Mouse (Mus musculus) Patski (cell line): Measurements from ENCODE around the gene Fam187b. TPM values are rescaled to one million over a fixed set of nuclear protein-coding genes. Genes with fewer than 3 reads are reported as not detected.
A peak's percentile ranks its signal among the peaks of the same experiment; 100 is the strongest.

Experiments used
- ATAC-seq: fragments of 100-300 bp; one replicate; pipeline ENCODE4 v1.8.0; 2021
- CTCF ChIA-PET: fragments of 350-600 bp; sonication (Branson Sonifier 250); formaldehyde crosslinking; loops from one replicate; lab custom pipeline; 2022; ENCODE audit warnings: inconsistent platforms; lab: Charles Lee
- POLR2A ChIA-PET: fragments of 350-600 bp; sonication (Branson Sonifier 250); formaldehyde crosslinking; loops from one replicate; lab custom pipeline; 2022; ENCODE audit warnings: antibody characterized with exemption, inconsistent platforms; lab: Charles Lee
- DNase-seq: peaks from one replicate; pipeline ENCODE4 v3.0.0-alpha.2; 2011; ENCODE audit warnings: low read depth, low spot score
- H3K27me3 ChIP-seq: fragments of 371-371 bp; one replicate; pipeline ENCODE4 v1.5.1; 2021
- CTCF ChIP-seq: fragments of 100-300 bp; IDR thresholded peaks from one replicate; pipeline ENCODE4 v1.5.1; 2021
- in situ Hi-C: fragments of 300-500 bp; cut with MboI; formaldehyde crosslinking; loops from 3 replicates; pipeline ENCODE4 v1.11.1; 2018; ENCODE audit warnings: low pct_unique_long_range_greater_than_20kb, mixed read lengths
- polyA plus RNA-seq: library from polyadenylated mRNA; unstranded; gene quantifications from one replicate; pipeline ENCODE4 v1.2.3, GENCODE M21; 2021

Fam187b gene
- polyA plus RNA-seq, 1 experiment from 2014 or later: 1.0 TPM

DNA sequence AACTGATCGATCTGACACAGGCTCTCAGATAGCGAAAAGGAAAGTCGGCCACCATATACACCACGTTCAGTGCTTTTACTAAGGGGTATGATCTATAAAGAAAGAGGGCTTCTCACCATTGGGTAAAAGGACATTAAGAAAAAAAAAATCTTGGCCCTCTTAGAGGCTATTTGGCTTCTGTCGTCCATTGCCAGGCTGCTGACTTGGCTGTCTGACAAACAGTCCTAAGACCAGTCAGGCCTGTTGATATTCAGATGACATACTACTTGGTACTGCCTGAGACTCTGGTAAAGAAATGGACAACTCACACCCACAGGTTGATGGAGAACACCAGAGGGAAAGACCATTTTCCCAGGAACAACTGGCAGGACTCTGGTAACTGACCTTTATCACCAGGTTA lies 39.4 kb downstream of the Fam187b start:
- ATAC-seq: no peak
- no peaks in the 10 kb centered on the region for H3K27me3 ChIP-seq
- ChIA-PET CTCF (no interaction called here), POLR2A (no interaction called here)
- no peak for TF ChIP-seq CTCF
- DNase-seq: no peak
- in situ Hi-C loops: no loop called here

GRCm38 (mm10) chr7:31017104-31017901 lies 43.7 kb downstream of the Fam187b start:
- TF ChIP-seq CTCF: no peak
- ChIA-PET POLR2A (no interaction called here), CTCF (no interaction called here)
- ATAC-seq (peak; percentile 82), DNase-seq (peak; percentile 89)
- in situ Hi-C loops: no loop called here
- no peaks in the 10 kb centered on the region for H3K27me3 ChIP-seq

DNA sequence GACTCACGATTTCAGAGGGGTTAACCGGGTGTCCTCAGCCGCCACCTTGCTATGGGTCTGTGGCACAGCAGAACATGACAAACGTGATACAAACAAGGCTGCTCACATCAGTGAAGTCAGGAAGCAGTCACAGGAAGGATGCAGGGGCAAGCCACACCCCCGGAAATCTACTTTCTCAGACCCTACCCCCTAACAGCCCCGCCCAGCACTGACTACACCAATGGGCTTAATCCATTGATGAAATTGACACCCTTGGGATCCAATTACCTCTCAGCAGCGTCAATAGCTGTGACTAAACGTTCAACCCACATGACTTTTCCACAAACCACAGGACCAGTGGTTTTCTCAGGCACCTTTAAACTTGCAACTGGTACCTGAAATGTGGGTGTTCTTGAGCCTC lies 55.0 kb downstream of the Fam187b start:
- DNase-seq (no peak), ATAC-seq (no peak)
- CTCF ChIA-PET: interaction anchor here (2.1 kb wide), 1 partner anchor 30 kb away, joined by 4 read pairs; the partner anchor contains the start of gene Lgi4
- POLR2A ChIA-PET: no interaction called here
- TF ChIP-seq CTCF: no peak
- no peaks in the 10 kb centered on the region for H3K27me3 ChIP-seq
- in situ Hi-C loops: no loop called here

DNA sequence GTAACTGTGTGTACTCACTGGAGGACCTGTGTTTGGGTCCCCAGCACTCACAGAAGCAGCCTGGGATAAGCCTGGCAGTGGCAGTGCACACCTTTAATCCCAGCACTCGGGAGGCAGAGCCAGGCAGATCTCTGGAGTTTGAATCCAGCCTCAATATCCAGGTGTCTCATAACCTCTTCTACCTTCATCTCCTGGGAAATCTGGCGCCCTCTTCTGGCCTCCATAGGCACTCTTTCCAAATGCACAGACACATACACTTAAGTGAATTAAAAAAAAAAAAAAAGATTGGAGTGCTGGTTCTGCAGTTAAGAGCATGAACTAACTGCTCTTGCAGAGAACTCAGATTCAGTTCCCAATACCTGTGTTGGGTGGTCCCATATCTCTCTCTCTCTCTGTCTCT lies 57.1 kb downstream of the Fam187b start:
- no peak for DNase-seq
- TF ChIP-seq CTCF: no peak

GRCm38 (mm10) chr7:31031731-31032130 lies 58.1 kb downstream of the Fam187b start:
- in situ Hi-C loops: no loop called here
- no peaks in the 10 kb centered on the region for H3K27me3 ChIP-seq
- no peak for TF ChIP-seq CTCF
- CTCF ChIA-PET: no interaction called here
- DNase-seq (no peak), ATAC-seq (no peak)
- POLR2A ChIA-PET: no interaction called here

More for the DNA sequence above, 57.1 kb downstream of the Fam187b start:
- CTCF ChIA-PET: no interaction called here
- POLR2A ChIA-PET: no interaction called here
- in situ Hi-C loops: no loop called here
- H3K27me3 ChIP-seq: no peaks in the 10 kb centered on the region
- ATAC-seq: no peak

DNA sequence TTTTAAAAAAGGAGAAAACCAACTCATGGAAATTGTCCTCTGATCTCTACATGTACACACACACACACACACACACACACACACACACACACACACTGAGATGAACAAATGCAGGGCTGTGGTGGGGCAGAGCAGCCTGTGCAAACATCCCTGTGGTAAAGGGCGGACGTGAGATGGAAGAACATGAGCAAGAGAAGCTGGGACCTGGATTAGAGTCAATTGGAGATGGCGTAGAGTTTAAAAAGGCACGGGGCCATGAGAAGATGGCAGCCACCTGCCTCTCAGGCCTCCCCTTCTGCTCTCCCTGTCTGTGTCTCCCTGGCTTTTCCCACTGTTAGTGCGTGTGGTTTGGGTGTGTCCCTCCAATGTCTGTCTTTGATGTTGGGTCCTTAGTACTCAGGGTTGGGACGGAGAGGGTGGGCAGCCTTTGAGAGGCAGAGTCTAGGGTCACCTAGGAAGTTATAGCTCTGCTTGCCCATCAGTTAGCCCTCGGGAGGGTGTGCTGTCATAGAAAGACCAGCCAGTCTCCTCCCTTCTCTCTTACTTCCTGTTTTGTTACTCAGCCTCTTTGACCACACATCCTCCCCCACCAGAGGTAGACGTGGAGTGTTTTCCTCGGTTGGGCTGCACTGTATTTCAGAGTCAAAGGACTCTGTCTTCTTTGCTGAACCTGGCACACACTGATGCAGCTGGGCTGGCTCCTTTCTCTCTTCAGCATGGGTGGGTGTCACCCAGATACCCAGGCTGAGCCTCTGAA lies 60.0 kb downstream of the Fam187b start:
- no peaks in the 10 kb centered on the region for H3K27me3 ChIP-seq
- DNase-seq (no peak), ATAC-seq (no peak)
- TF ChIP-seq CTCF: no peak
- ChIA-PET CTCF (no interaction called here), POLR2A (no interaction called here)
- in situ Hi-C loops: no loop called here

- H3K27me3 ChIP-seq: no peaks in the 10 kb centered on the region
- DNase-seq: no peak
- CTCF ChIA-PET: no interaction called here
Measured at GRCm38 (mm10) chr7:31034789-31035188, 61.2 kb downstream of the Fam187b start.

DNA sequence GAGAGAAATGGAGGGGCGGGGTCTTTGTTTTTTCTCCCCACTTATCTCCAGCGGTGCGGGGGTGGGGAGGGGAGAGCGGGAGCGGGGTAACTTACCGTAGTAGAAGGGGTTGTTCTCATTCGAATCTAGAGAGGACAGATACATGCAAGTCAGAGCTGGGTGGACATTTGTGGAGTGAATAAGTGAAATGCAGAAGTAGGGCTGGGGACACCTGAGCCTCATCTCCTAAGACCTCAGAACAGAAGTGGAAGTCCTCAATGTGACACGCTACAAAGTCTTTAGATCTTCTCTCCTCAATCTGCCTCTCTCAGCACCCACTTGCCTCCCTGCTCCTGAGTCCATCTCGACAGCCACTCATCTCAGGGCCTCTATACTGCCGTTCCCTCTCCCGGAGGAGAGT lies 61.7 kb downstream of the Fam187b start:
- ATAC-seq (no peak), DNase-seq (no peak)
- H3K27me3 ChIP-seq: no peaks in the 10 kb centered on the region
- POLR2A ChIA-PET: no interaction called here
- in situ Hi-C loops: no loop called here
- no peak for TF ChIP-seq CTCF
- CTCF ChIA-PET: no interaction called here

More at GRCm38 (mm10) chr7:31034789-31035188, 61.2 kb downstream of the Fam187b start:
- in situ Hi-C loops: no loop called here
- ATAC-seq: no peak
- POLR2A ChIA-PET: no interaction called here
- TF ChIP-seq CTCF: no peak

GRCm38 (mm10) chr7:31036917-31037316 lies 63.3 kb downstream of the Fam187b start:
- ATAC-seq: no peak
- in situ Hi-C loops: no loop called here

GRCm38 (mm10) chr7:31037675-31038074 lies 64.1 kb downstream of the Fam187b start:
- ATAC-seq: no peak
- ChIA-PET POLR2A (no interaction called here), CTCF (no interaction called here)
- no peak for DNase-seq
- no peak for TF ChIP-seq CTCF
- in situ Hi-C loops: no loop called here
- no peaks in the 10 kb centered on the region for H3K27me3 ChIP-seq

More at GRCm38 (mm10) chr7:31036917-31037316, 63.3 kb downstream of the Fam187b start:
- H3K27me3 ChIP-seq: no peaks in the 10 kb centered on the region
- DNase-seq: no peak
- ChIA-PET POLR2A (interaction anchor here (0.6 kb wide), 1 partner anchor 8 kb away, joined by 3 read pairs; no protein-coding TSS in a partner anchor), CTCF (no interaction called here)
- no peak for TF ChIP-seq CTCF

DNA sequence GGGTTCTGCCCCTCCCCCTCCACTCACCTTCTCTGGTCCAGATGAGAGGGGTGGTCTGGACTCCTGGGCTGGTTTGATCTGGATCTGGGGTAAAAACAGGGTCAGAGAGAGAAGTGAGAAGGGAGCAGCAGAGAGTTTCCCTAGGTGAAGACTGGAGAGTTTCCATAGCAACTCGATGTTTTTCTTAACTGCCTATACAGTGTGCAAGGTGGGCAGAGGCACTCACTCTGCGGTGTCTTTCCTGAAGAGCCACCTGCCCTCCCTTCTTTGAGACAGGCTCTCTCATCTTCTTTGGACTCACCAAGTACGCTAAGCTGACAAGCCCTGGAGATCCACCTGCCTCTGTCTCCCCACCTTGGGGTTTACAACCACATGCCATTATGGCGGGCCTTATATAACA lies 65.4 kb downstream of the Fam187b start:
- CTCF ChIA-PET: interaction anchor here (1.3 kb wide), 1 partner anchor 20 kb away, joined by 3 read pairs; the partner anchor contains the start of gene Lgi4
- no peak for TF ChIP-seq CTCF
- POLR2A ChIA-PET: no interaction called here
- ATAC-seq: no peak
- in situ Hi-C loops: no loop called here
- DNase-seq: no peak
- peaks cover 5% of the 10 kb centered on the region for H3K27me3 ChIP-seq

Other genes with a start within 250 kb of the Fam187b start
- gene Tmem147, start 244.2 kb upstream of the Fam187b start, polyA plus RNA-seq: 177 TPM
- 0.46 TPM for gene Gapdhs, start 230.1 kb upstream of the Fam187b start, polyA plus RNA-seq
- 8.5 TPM for gene Sbsn, start 222.3 kb upstream of the Fam187b start, polyA plus RNA-seq
- gene Dmkn, start 210.0 kb upstream of the Fam187b start, polyA plus RNA-seq: 0.26 TPM
- gene Krtdap, start 185.9 kb upstream of the Fam187b start, polyA plus RNA-seq: not detected
- not detected for gene Ffar2, start 150.0 kb upstream of the Fam187b start, polyA plus RNA-seq
- not detected for gene Ffar3, start 117.6 kb upstream of the Fam187b start, polyA plus RNA-seq
- not detected for gene Ffar1, start 112.2 kb upstream of the Fam187b start, polyA plus RNA-seq
- not detected for gene Cd22, start 93.4 kb upstream of the Fam187b start, polyA plus RNA-seq
- not detected for gene Mag, start 58.9 kb upstream of the Fam187b start, polyA plus RNA-seq
- not detected for gene Hamp2, start 49.1 kb upstream of the Fam187b start, polyA plus RNA-seq
- gene Hamp, start 29.8 kb upstream of the Fam187b start, polyA plus RNA-seq: not detected
- 114 TPM for gene Usf2, start 17.0 kb upstream of the Fam187b start, polyA plus RNA-seq
- gene Lsr, start 326 bp upstream of the Fam187b start, polyA plus RNA-seq: 15.1 TPM
- gene Fxyd5, start 68.7 kb downstream of the Fam187b start, polyA plus RNA-seq: 2.2 TPM
- not detected for gene Fxyd7, start 77.7 kb downstream of the Fam187b start, polyA plus RNA-seq
- not detected for gene Fxyd1, start 83.4 kb downstream of the Fam187b start, polyA plus RNA-seq
- 0.01 TPM for gene Lgi4, start 85.6 kb downstream of the Fam187b start, polyA plus RNA-seq
- not detected for gene Fxyd3, start 102.9 kb downstream of the Fam187b start, polyA plus RNA-seq
- gene Hpn, start 141.5 kb downstream of the Fam187b start, polyA plus RNA-seq: 0.10 TPM
- gene Scn1b, start 153.2 kb downstream of the Fam187b start, polyA plus RNA-seq: 8.5 TPM
- gene Gramd1a, start 182.1 kb downstream of the Fam187b start, polyA plus RNA-seq: 48.2 TPM